Mouse (Mus musculus) CH12.LX (cell line): ENCODE results near the gene Sept9.
A peak's percentile ranks its signal among the peaks of the same experiment; 100 is the strongest.

ENCODE experiments used
- BHLHE40 ChIP-seq: IDR thresholded peaks from 2 replicates; pipeline ENCODE4 v1.6.1; 2011; ENCODE audit warnings: mild to moderate bottlenecking, low read depth, low read length, improper control_type of control experiment
- CTCF ChIP-seq, 2 experiments: IDR thresholded peaks in 1 of 2; conservative IDR thresholded peaks in 1 of 2; 2 replicates each; pipeline ENCODE4 v1.5.1; 2011 to 2012; ENCODE audit warnings: low read depth in 2 of 2, low read length in 2 of 2, improper control_type of control experiment in 1 of 2, inconsistent platforms in 1 of 2, mild to moderate bottlenecking in 1 of 2, moderate library complexity in 1 of 2
- E2F4 ChIP-seq: IDR thresholded peaks from 2 replicates; pipeline ENCODE4 v1.6.1; 2011; ENCODE audit warnings: low read depth, low read length, improper control_type of control experiment; ENCODE audit not compliant: insufficient replicate concordance
- GABPA ChIP-seq: IDR thresholded peaks from 2 replicates; pipeline ENCODE4 v1.6.1; 2012; ENCODE audit warnings: low read depth, low read length, improper control_type of control experiment, inconsistent platforms; ENCODE audit not compliant: insufficient replicate concordance
- KAT2A ChIP-seq: IDR thresholded peaks from 2 replicates; pipeline ENCODE4 v1.6.1; 2012; ENCODE audit warnings: low read length, improper control_type of control experiment, inconsistent platforms; ENCODE audit not compliant: insufficient replicate concordance
- PAX5 ChIP-seq: IDR thresholded peaks from 2 replicates; pipeline ENCODE4 v1.6.1; 2012; ENCODE audit warnings: low read length, inconsistent platforms, mixed read lengths
- POLR2A ChIP-seq: IDR thresholded peaks from 2 replicates; pipeline ENCODE4 v1.6.1; 2011; ENCODE audit warnings: low read depth, mild to moderate bottlenecking, improper control_type of control experiment, low read length
- UBTF ChIP-seq: IDR thresholded peaks from 2 replicates; pipeline ENCODE4 v1.6.1; 2012; ENCODE audit warnings: low read depth, mild to moderate bottlenecking, inconsistent platforms, low read length, improper control_type of control experiment, moderate library complexity

- TF ChIP-seq GABPA (no peak), CTCF (conservative IDR thresholded peaks at IDR 0.05 in 1 of 2, IDR thresholded peaks at IDR 0.05 in 1 of 2; ENCODE audit: low read depth in 2 of 2, low read length in 2 of 2) (no peak), POLR2A (peak; percentile 71), BHLHE40 (peak; percentile 86), PAX5 (no peak), E2F4 (no peak), UBTF (no peak), KAT2A (no peak)
Observed at GRCm38 (mm10) chr11:117327633-117328032, 128.2 kb downstream of the Sept9 start.
